Mouse (Mus musculus): ENCODE data around the gene Spaca5. TPM values are rescaled to one million over a fixed set of nuclear protein-coding genes. Genes with fewer than 3 reads are reported as not detected.

Spaca5 gene
- not detected for total RNA-seq (2021)
- long read RNA-seq, experiment 1, result 0 reads
- long read RNA-seq, experiment 2, result 0 reads

DNA sequence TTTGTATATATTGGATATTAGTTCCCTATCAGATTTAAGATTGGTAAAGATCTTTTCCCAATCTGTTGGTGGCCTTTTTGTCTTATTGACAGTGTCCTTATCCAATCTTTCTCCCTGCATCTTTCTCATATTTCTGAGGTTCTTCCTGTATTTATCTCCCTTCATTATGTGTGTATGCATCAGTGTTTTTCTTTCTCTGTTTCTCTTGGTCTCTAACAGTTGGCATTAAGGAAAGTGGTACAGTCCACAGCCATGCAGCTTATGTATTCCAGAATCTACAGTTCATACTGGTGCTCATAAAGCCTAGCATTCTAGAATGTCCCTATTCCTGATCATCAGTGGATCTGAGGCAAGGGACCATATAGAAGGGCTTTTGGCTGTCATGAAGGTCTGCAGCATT lies at the start of gene Spaca5:
Gene Spaca5, plus strand, starts transcription at position 301 of the 400 bp plus-strand sequence.
- no peak for TF ChIP-seq CTCF (IDR thresholded peaks at IDR 0.05)
- no peak within 1 kb of the TSS for H3K4me3 ChIP-seq
- no peak within 1 kb of the TSS for H3K27ac ChIP-seq
- intact Hi-C loops (cut with DNase I), result no loop called here
- no peak for DNase-seq (ENCODE audit: extremely low spot score in 1 of 2, low spot score in 2 of 2)

DNA sequence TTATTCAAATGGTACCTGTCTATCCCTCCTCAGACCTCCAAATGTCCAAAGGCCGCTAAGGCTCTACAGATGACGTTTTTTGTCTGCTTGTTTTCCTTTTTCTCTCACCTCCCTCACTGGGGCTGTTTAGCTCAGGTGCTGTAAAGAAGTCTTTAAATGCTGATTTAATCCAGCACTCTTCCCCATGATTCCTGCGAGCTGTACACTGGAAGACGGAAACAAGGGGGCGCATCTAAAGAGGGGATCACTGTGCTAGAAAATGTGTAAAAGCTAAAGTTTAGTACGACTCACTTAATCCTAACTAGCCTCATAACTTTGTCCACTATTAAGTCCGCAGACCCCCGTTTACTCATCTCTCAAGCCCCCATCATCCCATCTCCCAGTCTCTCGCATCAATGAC lies 6.7 kb upstream of the Spaca5 start:
- DNase-seq (ENCODE audit: extremely low spot score in 1 of 2, low spot score in 2 of 2), result no peak
- intact Hi-C loops (cut with DNase I), result no loop called here
- H3K4me3 ChIP-seq, result peak overlapping the region; percentile 60
- 0 out of 2 replicates have a peak overlapping the region, but pooled peaks have one; percentile 36 for H3K27ac ChIP-seq
- TF ChIP-seq CTCF (IDR thresholded peaks at IDR 0.05), result no peak; the same call in 1 of the 2 replicates

DNA sequence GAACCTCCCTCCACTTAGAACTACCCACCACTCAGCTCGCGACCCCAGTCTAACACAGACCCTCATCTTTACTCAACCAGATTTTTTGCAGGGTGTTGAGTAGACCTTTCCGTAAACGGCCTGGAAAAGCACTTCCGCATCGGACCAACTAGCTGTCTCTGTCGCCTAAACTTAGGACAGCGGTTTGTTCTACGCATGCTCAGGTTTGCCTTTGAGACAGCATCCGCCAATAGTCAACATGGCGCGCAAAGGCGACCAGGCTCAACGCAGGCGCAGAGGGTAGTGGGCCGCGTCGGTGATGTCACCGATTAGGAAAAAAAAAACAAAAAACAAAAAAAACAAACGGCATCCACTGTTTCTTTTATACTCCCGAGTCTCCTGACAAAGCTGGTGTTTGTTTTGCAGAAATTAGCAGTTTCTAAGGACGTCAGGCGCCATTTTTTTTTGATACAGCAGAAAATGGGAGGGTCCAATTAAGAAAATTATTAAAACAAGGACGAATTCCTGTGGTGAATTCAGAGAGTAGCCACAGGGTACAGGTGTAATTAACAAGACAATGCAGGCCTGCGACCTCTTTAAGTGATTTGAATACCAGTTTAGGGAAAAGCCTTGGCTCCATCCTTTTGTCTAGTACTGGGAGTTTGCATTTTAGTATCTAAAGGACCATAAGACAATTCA lies 6.2 kb upstream of the Spaca5 start, which contains the start of gene Zfp182:
Gene Zfp182, minus strand, starts transcription at position 451 of the 678 bp plus-strand sequence.
- no peak for TF ChIP-seq CTCF (IDR thresholded peaks at IDR 0.05)
- DNase-seq (ENCODE audit: extremely low spot score in 1 of 2, low spot score in 2 of 2), result peak; percentile 71 to 79
- Histone ChIP-seq H3K4me3 (peak within 1 kb of the TSS; percentile 60), H3K27ac (peak within 1 kb of the TSS; percentile 66; the same call in 1 of the 2 replicates)
- intact Hi-C loops (cut with DNase I), result loop anchor here (1.0 kb wide), 1 partner anchor 27 kb away; the partner anchor contains the start of gene Zfp300

DNA sequence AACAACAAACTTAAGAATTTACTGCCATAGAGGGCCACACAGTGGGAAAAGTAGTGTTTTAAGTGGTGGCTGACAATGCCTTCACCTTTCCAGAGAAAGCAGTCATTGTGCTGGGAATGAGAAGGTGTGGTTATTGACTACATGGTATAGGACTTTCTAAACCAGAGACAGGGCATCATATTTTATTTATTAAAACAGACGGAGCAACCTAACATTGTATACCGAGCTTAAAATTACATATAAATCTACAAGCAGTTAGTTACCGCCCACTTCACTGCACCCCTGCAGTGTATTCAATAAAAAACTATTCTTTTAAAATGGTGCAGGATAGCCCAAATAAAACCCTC lies 5.7 kb upstream of the Spaca5 start:
- Histone ChIP-seq H3K4me3 (peak overlapping the region; percentile 60), H3K27ac (peak overlapping the region; percentile 66; the same call in 1 of the 2 replicates)
- no peak for DNase-seq (ENCODE audit: extremely low spot score in 1 of 2, low spot score in 2 of 2)
- intact Hi-C loops (cut with DNase I), result loop anchor here (1.0 kb wide), 1 partner anchor 27 kb away; the partner anchor contains the start of gene Zfp300
- TF ChIP-seq CTCF (IDR thresholded peaks at IDR 0.05), result no peak

DNA sequence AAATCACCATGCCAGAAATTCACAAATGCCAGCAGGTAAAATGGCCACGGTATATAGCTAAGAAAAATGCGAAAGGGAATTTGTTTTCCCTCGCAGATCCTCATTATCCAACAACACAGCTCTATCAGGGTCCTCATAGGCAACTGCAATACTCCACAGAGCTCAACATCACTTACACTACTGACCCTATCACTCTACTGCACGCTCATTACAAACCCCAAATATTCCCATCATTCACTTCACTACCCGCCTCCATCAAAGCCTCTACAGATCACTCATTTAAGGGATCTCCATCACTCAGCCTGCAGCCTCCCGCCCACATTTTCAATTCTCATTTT lies 20.4 kb downstream of the Spaca5 start:
- H3K27ac ChIP-seq, result peak overlapping the region; percentile 89
- H3K4me3 ChIP-seq, result peak overlapping the region; percentile 56
- no peak for DNase-seq (ENCODE audit: extremely low spot score in 1 of 2, low spot score in 2 of 2)
- no peak for TF ChIP-seq CTCF (IDR thresholded peaks at IDR 0.05)
- intact Hi-C loops (cut with DNase I), result no loop called here

DNA sequence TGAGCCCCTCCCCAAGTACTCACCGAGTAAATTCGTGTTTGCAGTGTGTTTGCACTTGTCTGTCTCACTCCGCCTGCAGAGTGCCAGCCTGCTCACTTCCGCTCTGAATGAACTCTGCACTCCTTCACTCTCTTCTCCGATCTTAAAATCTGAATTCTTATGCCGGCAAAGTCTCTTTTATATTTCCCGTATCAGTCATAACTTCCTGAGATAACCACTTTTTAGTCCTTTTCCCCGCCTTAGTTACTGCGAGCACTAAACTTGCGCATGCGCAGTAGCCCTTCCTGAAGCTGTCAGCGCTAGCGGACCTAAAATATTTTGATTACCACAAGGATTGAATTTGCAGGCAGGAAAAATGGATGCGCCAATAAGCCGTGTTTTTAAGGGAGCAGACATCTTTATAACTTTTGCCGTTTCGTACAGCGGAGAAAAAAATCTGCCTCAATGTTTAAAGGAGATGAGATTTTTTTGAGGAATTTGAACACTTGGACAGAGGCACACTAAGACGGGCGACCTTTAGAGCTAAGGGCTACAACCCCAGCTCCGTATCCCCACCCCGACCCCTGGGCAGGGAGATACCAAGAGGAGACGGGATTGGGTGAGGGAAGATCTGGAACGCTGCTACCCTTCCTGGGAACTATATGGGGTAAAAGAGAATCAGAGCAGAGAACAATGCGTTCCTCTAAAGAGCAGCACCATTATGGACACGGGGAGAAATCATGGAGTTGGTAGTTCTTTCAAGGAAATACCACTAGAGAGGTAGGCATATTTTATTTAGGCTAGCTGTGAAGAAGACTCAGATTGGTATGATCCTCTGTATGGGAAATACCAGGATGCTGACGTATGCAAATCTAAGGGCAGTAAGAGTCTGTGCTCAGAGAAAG lies 21.0 kb downstream of the Spaca5 start, which contains the start of gene Zfp300:
Gene Zfp300, minus strand, starts transcription at position 545 of the 884 bp plus-strand sequence.
- H3K4me3 ChIP-seq, result peak within 1 kb of the TSS; percentile 56
- DNase-seq (ENCODE audit: extremely low spot score in 1 of 2, low spot score in 2 of 2), result peak; percentile 49 to 65
- intact Hi-C loops (cut with DNase I), result loop anchor here (1.0 kb wide), 1 partner anchor 27 kb away; the partner anchor contains the start of gene Zfp182
- peak within 1 kb of the TSS; percentile 89 for H3K27ac ChIP-seq
- TF ChIP-seq CTCF (IDR thresholded peaks at IDR 0.05), result no peak

DNA sequence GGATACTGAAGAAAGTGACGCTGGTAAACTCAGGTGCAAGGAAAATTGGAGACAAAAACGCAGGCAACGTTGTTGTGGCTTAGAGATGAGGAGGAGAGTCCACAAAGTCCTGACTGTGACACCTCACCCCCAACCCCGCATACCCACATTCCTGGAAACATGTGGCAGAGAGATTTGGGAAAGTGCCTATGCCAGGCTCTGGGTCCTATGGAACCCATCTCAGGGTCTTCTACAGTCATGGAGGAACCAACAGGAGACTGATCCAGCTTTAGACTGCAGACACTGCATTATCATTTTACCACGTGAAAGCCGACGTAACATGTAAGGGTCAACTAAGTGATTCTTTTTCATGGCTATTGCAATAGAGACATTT lies 21.6 kb downstream of the Spaca5 start:
- Histone ChIP-seq H3K27ac (peak overlapping the region; percentile 89), H3K4me3 (peak overlapping the region; percentile 56)
- peak in 1 of 2 experiments; percentile 10 for DNase-seq (ENCODE audit: extremely low spot score in 1 of 2, low spot score in 2 of 2)
- TF ChIP-seq CTCF (IDR thresholded peaks at IDR 0.05), result no peak
- intact Hi-C loops (cut with DNase I), result loop anchor here (1.0 kb wide), 1 partner anchor 28 kb away; the partner anchor contains the start of gene Zfp182

DNA sequence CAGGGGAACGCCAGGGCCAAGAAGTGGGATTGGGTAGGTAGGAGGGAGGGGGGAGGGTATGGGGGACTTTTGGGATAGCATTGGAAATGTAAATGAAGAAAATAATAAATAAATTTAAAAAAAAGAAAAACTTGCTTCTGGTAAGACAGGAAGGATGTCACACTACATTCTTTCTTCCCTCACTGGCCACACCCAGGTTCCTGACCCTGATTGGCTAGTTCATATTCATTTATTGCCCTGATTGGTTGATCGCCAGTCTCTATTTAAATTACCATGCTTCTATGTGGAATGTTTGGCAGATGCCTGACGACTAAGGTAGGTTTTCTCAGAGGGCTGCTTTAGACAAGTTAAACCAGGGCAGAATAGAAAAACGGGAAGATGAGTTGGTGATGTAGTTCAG lies 47.3 kb downstream of the Spaca5 start, which contains the start of gene Ssxa1:
Gene Ssxa1, plus strand, starts transcription at position 301 of the 400 bp plus-strand sequence.
- DNase-seq (ENCODE audit: extremely low spot score in 1 of 2, low spot score in 2 of 2), result no peak
- no peak for TF ChIP-seq CTCF (IDR thresholded peaks at IDR 0.05)
- intact Hi-C loops (cut with DNase I), result no loop called here
- Histone ChIP-seq H3K4me3 (no peak within 1 kb of the TSS), H3K27ac (no peak within 1 kb of the TSS)

Other genes starting within 250 kb of the Spaca5 start
- 1 to 10 TPM; 1.0 to 1.3 TPM for gene Timp1, start 198.2 kb upstream of the Spaca5 start, total RNA-seq (2021)
- gene Syn1, start 147.4 kb upstream of the Spaca5 start, total RNA-seq (2021), result 100 to 1,000 TPM; 542 to 553 TPM
- 10 to 100 TPM; 15.9 to 19.1 TPM for gene Cfp, start 136.9 kb upstream of the Spaca5 start, total RNA-seq (2021)
- 10 to 100 TPM; 55.4 to 56.8 TPM for gene Elk1, start 117.8 kb upstream of the Spaca5 start, total RNA-seq (2021)
- 10 to 100 TPM; 10.3 to 12.9 TPM for gene Uxt, start 106.4 kb upstream of the Spaca5 start, total RNA-seq (2021)
- 10 to 100 TPM in 1 of 2 experiments, 1 to 10 TPM in 1; 9.0 to 10.1 TPM for gene Zfp182, start 6.1 kb upstream of the Spaca5 start, total RNA-seq (2021)
- 1 to 10 TPM; 3.1 to 4.1 TPM for gene Zfp300, start 21.1 kb downstream of the Spaca5 start, total RNA-seq (2021)
- gene Ssxa1, start 47.4 kb downstream of the Spaca5 start, total RNA-seq (2021), result not detected
- not detected for gene Gm21876, start 107.2 kb downstream of the Spaca5 start, total RNA-seq (2021)

Data from left cerebral cortex, adult 2 months (tissue).